Mouse (Mus musculus) stomach, embryonic 15.5 days (tissue): ENCODE measurements around the gene Stpg4. TPM values are rescaled to one million over a fixed set of nuclear protein-coding genes. Genes with fewer than 3 reads are reported as not detected.

Experiments used
- ATAC-seq: fragments of 200-750 bp; cut with Nextera tagmentation; 2 replicates; pipeline ENCODE4 v1.8.0; 2017; ENCODE audit warnings: low read depth, moderate number of reproducible peaks, moderate TSS enrichment; ENCODE audit not compliant: insufficient read depth, low FRiP score
- H3K27ac ChIP-seq: fragments of 300-500 bp; sonication (generic); 2 replicates; pipeline ENCODE4 v1.5.1; 2015; ENCODE audit warnings: mild to moderate bottlenecking, inconsistent platforms
- H3K27me3 ChIP-seq: fragments of 300-500 bp; sonication (generic); replicated peaks from 2 replicates; pipeline ENCODE4 v1.6.1; 2015; ENCODE audit warnings: inconsistent platforms
- H3K36me3 ChIP-seq: fragments of 300-500 bp; sonication (generic); 2 replicates; pipeline ENCODE4 v1.6.1; 2015; ENCODE audit warnings: inconsistent platforms
- H3K4me1 ChIP-seq: fragments of 300-500 bp; sonication (generic); 2 replicates; pipeline ENCODE4 v1.6.1; 2015; ENCODE audit warnings: inconsistent platforms
- H3K4me2 ChIP-seq: fragments of 300-500 bp; sonication (generic); 2 replicates; pipeline ENCODE4 v1.6.1; 2015; ENCODE audit warnings: mild to moderate bottlenecking, inconsistent platforms
- H3K4me3 ChIP-seq: fragments of 300-500 bp; sonication (generic); replicated peaks from 2 replicates; pipeline ENCODE4 v1.5.1; 2015; ENCODE audit warnings: inconsistent platforms
- H3K9ac ChIP-seq: fragments of 300-500 bp; sonication (generic); 2 replicates; pipeline ENCODE4 v1.6.1; 2015; ENCODE audit warnings: inconsistent platforms
- H3K9me3 ChIP-seq: fragments of 300-500 bp; sonication (generic); 2 replicates; pipeline ENCODE4 v1.6.1; 2016; ENCODE audit warnings: inconsistent platforms
- WGBS: fragments of 180-500 bp; shearing (Covaris S2); methylation state at CpG from one replicate; pipeline ENCODE4 v1.1.7; 2015; 5-methylcytosine and 5-hydroxymethylcytosine counted together
- polyA plus RNA-seq: library from polyadenylated mRNA; unstranded; fragments of >200 nt; fragmentation: Nextera tagmentation; extraction: Ambion mirVana; gene quantifications from 2 replicates; pipeline ENCODE4 v1.2.1, GENCODE M21; 2015

The Stpg4 gene
- polyA plus RNA-seq, 1 experiment from 2014 or later: not detected

DNA sequence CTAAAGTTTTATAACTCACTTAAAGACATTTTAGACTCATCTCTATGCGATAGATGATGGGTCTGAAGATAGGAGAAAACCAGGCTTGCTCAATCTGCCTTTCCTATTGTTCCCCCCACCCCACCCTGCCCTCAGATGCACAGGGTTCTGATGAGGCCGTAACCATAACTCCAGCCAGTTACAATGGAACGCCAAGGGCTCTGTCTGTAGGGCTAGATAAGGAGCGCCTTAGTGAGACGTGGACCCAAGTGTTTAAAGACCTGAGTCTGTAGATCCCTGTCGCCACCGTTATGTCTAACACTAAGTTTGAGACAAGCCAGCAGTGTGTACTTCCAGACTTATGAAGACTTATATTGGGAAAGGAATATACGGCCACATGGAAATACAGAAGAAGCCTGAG is 72.1 kb downstream of the Stpg4 start:
- Histone ChIP-seq H3K4me1 (peaks cover 15% of the 10 kb centered on the region), H3K27ac (no peak overlapping the region), H3K36me3 (no peaks in the 10 kb centered on the region), H3K9ac (no peak overlapping the region), H3K9me3 (no peaks in the 10 kb centered on the region), H3K4me2 (no peak overlapping the region), H3K27me3 (no peaks in the 10 kb centered on the region), H3K4me3 (no peak overlapping the region)
- 73% methylated on average over 8 of the region's 8 CpGs for WGBS
- no peak for ATAC-seq

DNA sequence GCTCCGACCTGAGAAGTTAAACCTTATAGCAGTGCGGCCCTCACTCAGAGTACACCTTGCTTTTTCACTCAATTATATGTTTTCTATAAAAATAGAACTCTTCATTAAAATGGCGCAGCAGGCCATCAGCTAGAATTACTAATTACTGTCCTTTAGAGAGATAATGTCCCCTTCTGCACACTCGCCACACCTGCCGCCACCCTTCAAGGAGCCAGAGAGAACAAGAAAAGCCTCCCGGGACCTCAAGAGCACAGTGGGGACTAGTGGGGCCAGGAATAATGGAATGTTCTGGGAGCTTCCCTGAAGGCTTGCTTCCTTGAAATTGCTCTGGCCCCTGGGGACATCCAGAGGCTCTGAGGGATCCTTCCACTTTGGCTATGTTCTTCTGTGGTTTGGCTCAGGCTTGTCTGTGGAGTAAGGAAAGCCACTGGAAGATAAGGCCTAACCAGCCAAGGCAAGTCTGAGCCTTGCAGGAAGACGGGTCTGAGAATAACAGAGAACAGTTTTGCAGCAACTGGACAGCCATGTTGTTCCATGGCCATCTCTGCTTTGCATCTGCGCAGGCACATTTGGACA is 73.7 kb downstream of the Stpg4 start:
- no peak for ATAC-seq
- H3K4me3 ChIP-seq: no peak overlapping the region
- peaks cover 18% of the 10 kb centered on the region for H3K4me1 ChIP-seq
- 92% methylated on average over 8 of the region's 8 CpGs for whole genome bisulfite sequencing
- no peak overlapping the region for H3K4me2 ChIP-seq
- no peaks in the 10 kb centered on the region for H3K27me3 ChIP-seq
- H3K27ac ChIP-seq: no peak overlapping the region
- H3K9me3 ChIP-seq: no peaks in the 10 kb centered on the region
- H3K9ac ChIP-seq: no peak overlapping the region
- H3K36me3 ChIP-seq: no peaks in the 10 kb centered on the region

- H3K27me3 ChIP-seq: no peaks in the 10 kb centered on the region
- no peak overlapping the region for H3K9ac ChIP-seq
- no peak overlapping the region for H3K4me2 ChIP-seq
- 56% methylated on average over 1 of the region's 1 CpGs for WGBS
- H3K27ac ChIP-seq: no peak overlapping the region
- H3K4me1 ChIP-seq: peaks cover 18% of the 10 kb centered on the region
- H3K4me3 ChIP-seq: no peak overlapping the region
- H3K9me3 ChIP-seq: no peaks in the 10 kb centered on the region
- ATAC-seq: no peak
- H3K36me3 ChIP-seq: no peaks in the 10 kb centered on the region
These were observed 74.7 kb downstream of the Stpg4 start for GRCm38 (mm10) chr17:87352898-87353225.

- Histone ChIP-seq H3K9ac (no peak overlapping the region), H3K4me3 (no peak overlapping the region), H3K27me3 (no peaks in the 10 kb centered on the region), H3K4me1 (peaks cover 18% of the 10 kb centered on the region), H3K4me2 (peak overlapping the region; percentile 9; the same call in 1 of the 2 replicates), H3K9me3 (no peaks in the 10 kb centered on the region), H3K27ac (peak overlapping the region; percentile 41; the same call in 1 of the 2 replicates), H3K36me3 (no peaks in the 10 kb centered on the region)
- ATAC-seq: peak; percentile 28
- 42% methylated on average over 16 of the region's 16 CpGs for WGBS
These were observed 75.2 kb downstream of the Stpg4 start for GRCm38 (mm10) chr17:87352106-87352897.

- Histone ChIP-seq H3K9ac (no peak overlapping the region), H3K4me2 (peak overlapping the region; percentile 9; the same call in 1 of the 2 replicates), H3K9me3 (no peaks in the 10 kb centered on the region), H3K36me3 (no peaks in the 10 kb centered on the region), H3K27ac (peak overlapping the region; percentile 41; the same call in 1 of the 2 replicates), H3K4me1 (peaks cover 18% of the 10 kb centered on the region), H3K27me3 (no peaks in the 10 kb centered on the region), H3K4me3 (no peak overlapping the region)
- 31% methylated on average over 20 of the region's 20 CpGs for WGBS
- ATAC-seq: no peak
These were observed 76.1 kb downstream of the Stpg4 start for GRCm38 (mm10) chr17:87351241-87352105.

- peak; percentile 19; the same call in 1 of the 2 replicates for ATAC-seq
- no peaks in the 10 kb centered on the region for H3K36me3 ChIP-seq
- no peak overlapping the region for H3K9ac ChIP-seq
- peaks cover 18% of the 10 kb centered on the region for H3K4me1 ChIP-seq
- no peak overlapping the region for H3K4me3 ChIP-seq
- no peaks in the 10 kb centered on the region for H3K9me3 ChIP-seq
- no peak overlapping the region for H3K4me2 ChIP-seq
- H3K27me3 ChIP-seq: no peaks in the 10 kb centered on the region
- 50% methylated on average over 13 of the region's 13 CpGs for WGBS
- peak overlapping the region; percentile 55; the same call in 1 of the 2 replicates for H3K27ac ChIP-seq
These were observed 76.9 kb downstream of the Stpg4 start for GRCm38 (mm10) chr17:87350471-87351240.

DNA sequence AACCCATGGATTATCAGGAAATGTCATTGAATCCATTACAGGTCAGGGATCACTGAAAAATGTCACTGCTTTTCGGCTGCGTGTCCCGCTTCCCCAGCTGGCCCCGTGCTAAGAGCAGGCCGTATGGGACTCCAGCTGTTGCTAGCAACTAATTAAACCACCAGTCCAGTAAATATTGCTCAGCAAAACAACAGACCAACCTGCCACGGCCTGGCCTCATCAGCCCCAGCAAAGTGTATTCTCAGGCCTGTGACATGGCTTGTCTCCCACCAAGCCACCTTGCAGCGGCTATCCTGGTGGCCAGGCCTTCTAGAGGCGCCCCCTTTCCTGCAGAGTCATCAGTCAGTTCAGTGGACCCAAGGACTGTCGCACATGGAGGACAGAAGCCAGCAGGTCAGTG is 78.0 kb downstream of the Stpg4 start:
- Histone ChIP-seq H3K4me3 (no peak overlapping the region), H3K4me1 (peaks cover 18% of the 10 kb centered on the region), H3K9ac (no peak overlapping the region), H3K9me3 (no peaks in the 10 kb centered on the region), H3K36me3 (no peaks in the 10 kb centered on the region), H3K4me2 (no peak overlapping the region), H3K27me3 (no peaks in the 10 kb centered on the region), H3K27ac (no peak overlapping the region)
- WGBS: 84% methylated on average over 9 of the region's 9 CpGs
- no peak for ATAC-seq

DNA sequence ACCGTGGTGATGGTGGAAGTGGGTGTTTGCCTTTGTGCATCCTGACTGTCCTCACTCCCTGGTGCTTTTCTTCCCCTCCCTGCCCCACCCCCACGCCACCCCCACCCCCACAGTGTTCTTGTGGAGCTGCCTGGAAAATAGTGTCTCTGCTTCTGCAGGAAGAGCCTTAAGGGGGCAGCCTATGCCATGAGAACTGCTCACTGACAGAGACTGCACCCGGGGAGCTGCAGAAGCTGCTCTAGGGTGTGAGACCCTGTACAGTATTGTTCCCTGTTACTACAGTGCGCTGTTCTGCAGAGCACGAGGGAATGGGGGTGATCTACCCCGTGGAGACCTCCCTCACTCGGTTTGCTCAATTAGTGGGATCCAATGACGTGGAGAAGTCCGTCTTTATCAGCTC is 78.5 kb downstream of the Stpg4 start:
- no peak overlapping the region for H3K4me2 ChIP-seq
- H3K36me3 ChIP-seq: no peaks in the 10 kb centered on the region
- no peak overlapping the region for H3K27ac ChIP-seq
- no peak overlapping the region for H3K9ac ChIP-seq
- H3K27me3 ChIP-seq: no peaks in the 10 kb centered on the region
- H3K9me3 ChIP-seq: no peaks in the 10 kb centered on the region
- no peak overlapping the region for H3K4me3 ChIP-seq
- no peak for ATAC-seq
- peaks cover 18% of the 10 kb centered on the region for H3K4me1 ChIP-seq
- WGBS: 39% methylated on average over 9 of the region's 9 CpGs

DNA sequence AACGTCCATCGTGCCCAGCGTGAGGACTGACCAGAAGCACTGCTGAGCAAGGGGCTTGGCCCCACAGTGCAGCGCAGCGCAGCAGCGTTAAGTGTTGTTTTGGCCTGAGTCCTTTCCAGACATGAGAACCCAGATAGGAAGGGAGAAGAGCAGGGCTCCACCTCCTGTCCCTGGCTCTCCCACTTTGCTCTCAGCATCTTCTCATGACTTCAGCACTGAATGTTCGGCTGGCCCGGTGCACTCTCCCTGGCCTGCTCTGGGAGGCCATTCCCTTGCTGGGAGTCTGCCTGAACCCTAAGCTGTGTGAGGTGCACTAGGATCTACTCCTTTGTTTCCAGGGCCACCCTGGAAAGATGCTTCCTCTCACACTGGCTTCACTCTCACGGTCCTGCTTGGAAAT is 79.2 kb downstream of the Stpg4 start:
- Histone ChIP-seq H3K4me1 (peaks cover 18% of the 10 kb centered on the region), H3K27me3 (no peaks in the 10 kb centered on the region), H3K36me3 (no peaks in the 10 kb centered on the region), H3K4me2 (no peak overlapping the region), H3K27ac (no peak overlapping the region), H3K9ac (no peak overlapping the region), H3K9me3 (no peaks in the 10 kb centered on the region), H3K4me3 (no peak overlapping the region)
- no peak for ATAC-seq
- 56% methylated on average over 9 of the region's 9 CpGs for WGBS

- Histone ChIP-seq H3K4me3 (no peak overlapping the region), H3K27ac (no peak overlapping the region), H3K4me1 (0 out of 2 replicates have a peak, but pooled peaks cover under 1% of the 10 kb centered on the region), H3K27me3 (no peaks in the 10 kb centered on the region), H3K36me3 (no peaks in the 10 kb centered on the region), H3K9me3 (no peaks in the 10 kb centered on the region), H3K9ac (no peak overlapping the region), H3K4me2 (no peak overlapping the region)
- ATAC-seq: no peak
- 34% methylated on average over 4 of the region's 4 CpGs for WGBS
These were observed 82.3 kb downstream of the Stpg4 start for GRCm38 (mm10) chr17:87345252-87345593.

GRCm38 (mm10) chr17:87344441-87345251 is 82.9 kb downstream of the Stpg4 start:
- Histone ChIP-seq H3K36me3 (no peaks in the 10 kb centered on the region), H3K9me3 (no peaks in the 10 kb centered on the region), H3K27me3 (no peaks in the 10 kb centered on the region), H3K27ac (no peak overlapping the region), H3K4me3 (no peak overlapping the region), H3K4me2 (no peak overlapping the region), H3K9ac (no peak overlapping the region), H3K4me1 (no peaks in the 10 kb centered on the region)
- ATAC-seq: no peak
- 59% methylated on average over 18 of the region's 18 CpGs for WGBS
